Comparison of ENCODE assay signal across 24 mouse cellular contexts in the genomic region with DNA sequence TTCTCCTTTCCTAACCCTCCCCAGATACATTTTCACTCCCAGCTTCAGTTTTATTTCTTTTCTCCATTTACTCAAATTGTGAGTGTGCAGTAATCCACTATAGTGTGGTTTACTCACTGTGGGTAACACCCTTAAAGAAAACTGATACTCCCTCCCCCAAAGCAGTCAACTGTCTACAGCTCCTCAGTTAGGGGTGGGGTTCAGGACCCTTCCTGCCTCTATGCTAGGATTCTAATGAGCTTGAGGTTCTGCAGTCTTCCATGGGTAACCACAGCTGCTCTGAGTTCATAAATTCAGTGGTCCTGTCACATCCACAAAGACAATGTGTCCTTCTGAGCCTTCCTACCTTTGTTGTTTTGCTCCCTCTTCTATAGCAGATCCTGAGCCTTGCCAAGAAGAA.
DNase-seq lines count a peak whose midpoint lies in the region; ATAC-seq lines count a peak whose summit lies in the region.
"Had no signal": no experiment of that assay in that cellular context is flagged by ENCODE, and none has a peak within 500 bp of the region (broad histone marks: within the 10 kb centered on the region; RNA-seq: fewer than 3 reads in every experiment).

No protein-coding gene starts in this region.

- H3K9me3 ChIP-seq in kidney, embryonic 14.5 days (ENCODE audit: control insufficient read depth, low read length): no peaks in the 10 kb centered on the region
- H3K9me3 ChIP-seq in kidney, embryonic 16.5 days (ENCODE audit: low read length): no peaks in the 10 kb centered on the region
- H3K9me3 ChIP-seq in limb, embryonic 13.5 days: no peaks in the 10 kb centered on the region
- H3K9me3 ChIP-seq in limb, embryonic 10.5 days (replicated peaks): no peaks in the 10 kb centered on the region
- H3K9me3 ChIP-seq: embryonic facial prominence, embryonic 10.5 days; embryonic facial prominence, embryonic 12.5 days; forebrain, embryonic 13.5 days; forebrain, embryonic 15.5 days had no signal

- H3K27ac ChIP-seq in kidney, embryonic 14.5 days (ENCODE audit: low read depth, low read length): no peak overlapping the region
- no peak overlapping the region for H3K27ac ChIP-seq in kidney, embryonic 16.5 days (ENCODE audit: low read length)
- H3K27ac ChIP-seq in limb, embryonic 13.5 days: no peak overlapping the region
- H3K27ac ChIP-seq in limb, embryonic 10.5 days: no peak overlapping the region
- H3K27ac ChIP-seq: embryonic facial prominence, embryonic 10.5 days; embryonic facial prominence, embryonic 12.5 days; forebrain, embryonic 13.5 days; forebrain, embryonic 15.5 days had no signal

- no peak overlapping the region for H3K9ac ChIP-seq in kidney, embryonic 14.5 days (ENCODE audit: low read depth, low read length)
- no peak overlapping the region for H3K9ac ChIP-seq in kidney, embryonic 16.5 days (replicated peaks; ENCODE audit: low read length)
- H3K9ac ChIP-seq in limb, embryonic 13.5 days: no peak overlapping the region
- H3K9ac ChIP-seq: embryonic facial prominence, embryonic 12.5 days; forebrain, embryonic 13.5 days; forebrain, embryonic 15.5 days had no signal

- H3K36me3 ChIP-seq in kidney, embryonic 14.5 days (ENCODE audit: control insufficient read depth, insufficient read depth, low read length): no peaks in the 10 kb centered on the region
- H3K36me3 ChIP-seq in kidney, embryonic 16.5 days (ENCODE audit: insufficient read depth, low read length): no peaks in the 10 kb centered on the region
- H3K36me3 ChIP-seq in limb, embryonic 13.5 days: no peaks in the 10 kb centered on the region
- no peaks in the 10 kb centered on the region for H3K36me3 ChIP-seq in limb, embryonic 10.5 days
- H3K36me3 ChIP-seq: embryonic facial prominence, embryonic 10.5 days; embryonic facial prominence, embryonic 12.5 days; forebrain, embryonic 15.5 days; G1E had no signal

- H3K4me1 ChIP-seq in kidney, embryonic 14.5 days (ENCODE audit: control insufficient read depth, insufficient read depth, low read length): no peaks in the 10 kb centered on the region
- no peaks in the 10 kb centered on the region for H3K4me1 ChIP-seq in kidney, embryonic 16.5 days (ENCODE audit: insufficient read depth, low read length)
- H3K4me1 ChIP-seq in limb, embryonic 13.5 days: no peaks in the 10 kb centered on the region; the same call in 1 of the 2 replicates
- H3K4me1 ChIP-seq in limb, embryonic 10.5 days: no peaks in the 10 kb centered on the region
- H3K4me1 ChIP-seq: embryonic facial prominence, embryonic 10.5 days; embryonic facial prominence, embryonic 12.5 days; forebrain, embryonic 13.5 days; forebrain, embryonic 15.5 days had no signal

- H3K27me3 ChIP-seq in kidney, embryonic 14.5 days (ENCODE audit: control insufficient read depth, insufficient read depth, low read length): no peaks in the 10 kb centered on the region
- H3K27me3 ChIP-seq in kidney, embryonic 16.5 days (ENCODE audit: insufficient read depth, low read length): no peaks in the 10 kb centered on the region
- H3K27me3 ChIP-seq in limb, embryonic 13.5 days: no peaks in the 10 kb centered on the region
- H3K27me3 ChIP-seq in limb, embryonic 10.5 days (ENCODE audit: low read depth, poor library complexity, severe bottlenecking): no peaks in the 10 kb centered on the region
- H3K27me3 ChIP-seq: CH12.LX; embryonic facial prominence, embryonic 12.5 days; forebrain, embryonic 13.5 days; forebrain, embryonic 15.5 days; Patski had no signal

- H3K4me2 ChIP-seq in kidney, embryonic 14.5 days (replicated peaks; ENCODE audit: low read depth, low read length): no peak overlapping the region
- no peak overlapping the region for H3K4me2 ChIP-seq in kidney, embryonic 16.5 days (replicated peaks; ENCODE audit: low read depth, low read length)
- H3K4me2 ChIP-seq in limb, embryonic 13.5 days (replicated peaks): no peak overlapping the region
- H3K4me2 ChIP-seq: embryonic facial prominence, embryonic 12.5 days; forebrain, embryonic 13.5 days; forebrain, embryonic 15.5 days had no signal

- no peak overlapping the region for H3K4me3 ChIP-seq in kidney, embryonic 14.5 days (ENCODE audit: low read length)
- no peak overlapping the region for H3K4me3 ChIP-seq in kidney, embryonic 16.5 days (ENCODE audit: low read length)
- H3K4me3 ChIP-seq in limb, embryonic 13.5 days: no peak overlapping the region
- H3K4me3 ChIP-seq in limb, embryonic 10.5 days: no peak overlapping the region
- H3K4me3 ChIP-seq: embryonic facial prominence, embryonic 10.5 days; embryonic facial prominence, embryonic 12.5 days; forebrain, embryonic 13.5 days; forebrain, embryonic 15.5 days had no signal

- no peak for DNase-seq in kidney, adult 8-10 months
- no peak for DNase-seq in kidney, postnatal 14 days
- no peak for DNase-seq in limb, embryonic 10.5 days (ENCODE audit: low spot score)
- DNase-seq: adrenal gland, adult 8-10 months; adrenal gland, postnatal 14 days; adrenal gland, postnatal 36 days; B cell, adult 2 months; cerebellum, adult 11-12 months; cerebellum, adult 2 months; cerebellum, adult 9-10 months; cerebellum, postnatal 10 days; cerebellum, postnatal 25 days had no signal

- ATAC-seq in kidney, embryonic 14.5 days (ENCODE audit: low FRiP score, low TSS enrichment): peak; percentile 71; the same call in 1 of the 2 replicates
- peak; percentile 70; the same call in 1 of the 2 replicates for ATAC-seq in kidney, embryonic 16.5 days (ENCODE audit: low FRiP score, low TSS enrichment)
- ATAC-seq in limb, embryonic 13.5 days (ENCODE audit: low FRiP score, low read depth): 0 out of 2 replicates have a peak, but pooled peaks have one; percentile 19
- ATAC-seq: activated CD4-positive, CD25-positive, alpha-beta regulatory T cell, adult 4 months; CD4-positive, CD25-positive, alpha-beta regulatory T cell, adult 4 months; forebrain, embryonic 13.5 days; forebrain, embryonic 15.5 days; Patski had no signal

Comparison
In these comparisons a context has a peak if more than half of its experiments do, and no peak if none do; other contexts are left out.
1. ATAC-seq: peak in every context shown above with its lines; median percentile 71 in kidney, embryonic 14.5 days; 70 in kidney, embryonic 16.5 days; 19 in limb, embryonic 13.5 days.